Comparison of ENCODE assay signal across 11 mouse cellular contexts in the genomic region with DNA sequence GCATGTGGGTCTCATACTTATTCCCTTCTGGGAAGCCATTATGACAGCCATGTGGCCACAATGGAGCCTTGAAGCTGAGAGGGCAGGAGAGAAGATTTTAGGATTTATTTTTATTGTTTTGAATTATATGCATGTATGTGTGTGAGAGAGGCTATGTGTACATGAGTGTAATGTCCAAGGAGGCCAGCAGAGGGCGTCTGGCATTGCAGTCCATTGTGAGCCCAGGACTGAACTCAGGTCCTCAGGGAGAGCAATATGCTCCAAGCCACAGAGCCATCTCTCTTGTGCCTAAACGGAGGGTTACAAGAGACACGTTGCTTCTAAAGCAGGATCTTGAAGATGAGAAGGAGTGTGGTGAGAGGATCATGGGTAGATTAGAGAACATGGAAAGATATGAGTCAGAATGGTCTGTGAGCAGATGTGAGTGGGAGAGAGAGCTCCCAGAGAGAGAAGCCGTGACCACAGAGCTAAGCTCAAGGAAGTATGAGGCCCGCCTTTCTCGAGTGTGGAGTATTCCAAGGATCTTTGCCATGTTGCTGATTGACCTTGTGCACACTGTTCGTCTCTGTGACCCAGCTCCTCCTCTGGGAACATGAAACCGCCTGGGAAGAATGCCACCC.
A peak's percentile ranks its signal among the peaks of the same experiment; 100 is the strongest.
DNase-seq lines count a peak whose midpoint lies in the region; ATAC-seq and TF ChIP-seq lines count a peak whose summit lies in the region.
"Had no signal": no experiment of that assay in that cellular context is flagged by ENCODE, and none has a peak within 500 bp of the region (broad histone marks: within the 10 kb centered on the region; RNA-seq: fewer than 3 reads in every experiment).

No protein-coding gene starts in this region.

- TF ChIP-seq CTCF in layer of hippocampus, adult 2 months (conservative IDR thresholded peaks at IDR 0.05): peak; percentile 61

- H3K9ac ChIP-seq in forebrain, embryonic 13.5 days: no peak overlapping the region
- H3K9ac ChIP-seq: liver, embryonic 13.5 days had no signal

- no peak overlapping the region for H3K4me3 ChIP-seq in layer of hippocampus, adult 2 months
- H3K4me3 ChIP-seq in forebrain, embryonic 13.5 days: no peak overlapping the region
- H3K4me3 ChIP-seq: liver, embryonic 13.5 days had no signal

- no peak for ATAC-seq in forebrain, embryonic 13.5 days

- H3K27me3 ChIP-seq in forebrain, embryonic 13.5 days: no peaks in the 10 kb centered on the region
- H3K27me3 ChIP-seq: liver, embryonic 13.5 days had no signal

- peak; percentile 20 for DNase-seq in adrenal gland, postnatal 10 days
- DNase-seq in adrenal gland, postnatal 4 days (ENCODE audit: low spot score in 2 of 2): no peak
- no peak for DNase-seq in layer of hippocampus, adult 2 months (ENCODE audit: low spot score in 2 of 2)
- DNase-seq in layer of hippocampus, adult 18-20 months (ENCODE audit: low spot score in 2 of 2): no peak
- peak; percentile 25 for DNase-seq in 3T3-L1 (ENCODE audit: low read depth, low spot score)
- peak; percentile 5 for DNase-seq in c-Kit-positive CD71-positive TER-119-positive erythroid progenitor cells, embryonic 14.5 days (ENCODE audit: low spot score)
- no peak for DNase-seq in gastrocnemius, postnatal 4 days (ENCODE audit: low spot score in 2 of 2)
- DNase-seq: adrenal gland, postnatal 36 days; kidney, adult 8-10 months; liver, embryonic 13.5 days had no signal

- peaks cover 10% of the 10 kb centered on the region for H3K4me1 ChIP-seq in forebrain, embryonic 13.5 days

- WGBS in forebrain, embryonic 13.5 days: 90% methylated on average over 8 of the region's 8 CpGs

- no peak overlapping the region for H3K27ac ChIP-seq in layer of hippocampus, adult 2 months
- no peak overlapping the region for H3K27ac ChIP-seq in forebrain, embryonic 13.5 days
- H3K27ac ChIP-seq: liver, embryonic 13.5 days had no signal

- no peaks in the 10 kb centered on the region for H3K36me3 ChIP-seq in forebrain, embryonic 13.5 days (ENCODE audit: poor library complexity, severe bottlenecking)
- H3K36me3 ChIP-seq: liver, embryonic 13.5 days had no signal

- no peaks in the 10 kb centered on the region for H3K9me3 ChIP-seq in forebrain, embryonic 13.5 days (replicated peaks)
- H3K9me3 ChIP-seq: liver, embryonic 13.5 days had no signal

- H3K4me2 ChIP-seq in forebrain, embryonic 13.5 days: no peak overlapping the region
- H3K4me2 ChIP-seq: liver, embryonic 13.5 days had no signal

Comparison
In these comparisons a context has a peak if more than half of its experiments do, and no peak if none do; other contexts are left out.
1. DNase-seq: peak in adrenal gland, postnatal 10 days (single experiment), 3T3-L1 (single experiment) and c-Kit-positive CD71-positive TER-119-positive erythroid progenitor cells, embryonic 14.5 days (single experiment); none in adrenal gland, postnatal 4 days (0 of 2), layer of hippocampus, adult 2 months (0 of 2), layer of hippocampus, adult 18-20 months (0 of 2) and gastrocnemius, postnatal 4 days (0 of 2).